Mouse (Mus musculus): ENCODE data around the gene Gabrb2.

The Gabrb2 gene

DNA sequence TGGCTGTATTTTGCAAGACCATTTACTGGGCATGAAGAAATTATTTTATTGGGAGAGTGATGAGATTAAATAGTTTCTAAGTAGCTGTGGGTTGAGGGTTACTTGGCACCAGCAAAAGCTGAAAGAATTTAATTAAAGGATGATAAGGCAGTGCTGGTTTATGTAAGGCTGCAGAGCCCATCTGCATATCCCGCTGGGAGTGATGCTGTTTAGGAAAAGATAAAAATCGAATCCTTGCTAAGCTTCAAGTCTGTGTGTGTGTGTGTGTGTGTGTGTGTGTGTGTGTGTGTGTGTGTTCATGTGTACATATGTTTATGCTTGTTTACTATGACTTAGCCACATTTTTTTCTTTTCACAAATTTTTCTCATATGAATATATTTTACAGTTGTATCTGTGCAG, 113.0 kb downstream of the Gabrb2 start:
- DNase-seq (ENCODE audit: extremely low read depth, low read depth, low spot score) = no peak

DNA sequence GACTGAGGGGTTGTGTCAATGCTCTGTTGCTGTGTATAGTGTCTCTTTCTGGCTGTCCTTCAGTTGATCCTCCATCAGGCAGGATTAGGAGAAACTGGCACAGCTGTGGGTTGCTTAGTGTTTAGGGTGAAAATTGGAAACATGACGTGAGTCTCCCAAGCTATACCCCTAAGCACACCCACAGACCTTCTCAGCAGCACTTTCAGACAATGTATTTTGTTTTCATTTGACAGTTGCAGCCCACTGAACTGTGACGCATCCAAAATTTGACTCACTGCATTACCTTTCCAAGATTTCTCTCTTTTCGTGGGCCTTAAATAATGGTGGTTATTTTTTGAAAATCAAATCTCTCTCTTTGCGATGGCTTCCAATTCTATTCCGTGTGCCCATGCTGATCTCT, 115.7 kb downstream of the Gabrb2 start:
- DNase-seq (ENCODE audit: extremely low read depth, low read depth, low spot score) = no peak

DNA sequence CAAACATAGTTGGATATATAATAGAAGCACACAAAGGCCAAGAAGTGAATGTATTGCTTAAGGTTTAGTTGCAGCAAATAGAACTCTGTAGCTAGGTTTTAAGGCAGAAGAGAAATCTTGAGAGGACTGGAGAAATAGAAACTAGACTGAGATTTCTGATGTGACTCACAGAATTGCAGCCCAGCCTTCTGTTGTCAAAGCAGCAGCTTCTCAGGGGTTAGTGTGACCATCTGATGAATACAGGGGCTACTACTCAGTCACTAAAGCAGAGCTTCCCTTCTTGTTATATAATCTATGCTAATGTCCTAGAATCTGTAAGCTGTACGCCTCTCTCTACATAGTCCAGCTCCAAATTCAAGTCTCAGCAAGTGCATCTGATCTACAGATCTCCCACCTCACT, 116.3 kb downstream of the Gabrb2 start:
- no peak for DNase-seq (ENCODE audit: extremely low read depth, low read depth, low spot score)

DNA sequence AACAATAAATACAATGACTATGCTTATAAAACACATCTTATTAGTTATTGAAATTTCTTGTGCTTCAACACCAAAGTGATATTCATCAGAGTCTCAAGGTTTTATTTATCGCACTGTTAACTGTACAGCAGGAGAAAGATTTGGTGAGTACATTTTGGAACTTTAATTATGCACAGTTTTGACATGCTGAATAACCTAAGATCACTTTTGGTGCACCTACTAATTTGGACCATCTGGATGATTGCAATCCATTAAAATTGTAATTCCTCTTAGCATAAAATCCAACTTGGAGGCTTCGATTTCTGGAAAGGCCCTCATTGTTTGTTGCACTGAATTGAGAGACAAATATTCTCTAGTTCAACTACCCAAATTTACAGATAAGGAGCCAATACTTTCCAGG, 123.3 kb downstream of the Gabrb2 start:
- DNase-seq (ENCODE audit: extremely low read depth, low read depth, low spot score) = no peak

DNA sequence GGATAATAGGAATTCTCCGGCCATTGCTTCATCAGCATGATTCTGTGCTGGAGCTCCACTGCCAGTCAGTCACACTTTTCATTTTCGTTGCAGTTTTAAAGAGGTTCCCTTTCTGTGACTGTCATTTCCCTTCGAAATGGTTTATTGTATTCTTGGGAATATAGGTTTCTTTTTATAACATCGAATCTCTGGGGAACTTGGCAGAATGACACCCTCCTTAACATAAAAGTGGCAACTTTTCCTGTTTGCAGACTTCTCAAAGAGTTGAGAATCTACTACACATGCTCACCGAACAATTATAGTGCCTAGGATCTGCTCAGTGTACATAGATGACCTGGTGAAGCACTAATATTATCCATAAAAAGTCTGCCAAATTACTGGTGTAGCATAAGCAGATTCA, 146.5 kb downstream of the Gabrb2 start:
- no peak for DNase-seq (ENCODE audit: extremely low read depth, low read depth, low spot score)

DNA sequence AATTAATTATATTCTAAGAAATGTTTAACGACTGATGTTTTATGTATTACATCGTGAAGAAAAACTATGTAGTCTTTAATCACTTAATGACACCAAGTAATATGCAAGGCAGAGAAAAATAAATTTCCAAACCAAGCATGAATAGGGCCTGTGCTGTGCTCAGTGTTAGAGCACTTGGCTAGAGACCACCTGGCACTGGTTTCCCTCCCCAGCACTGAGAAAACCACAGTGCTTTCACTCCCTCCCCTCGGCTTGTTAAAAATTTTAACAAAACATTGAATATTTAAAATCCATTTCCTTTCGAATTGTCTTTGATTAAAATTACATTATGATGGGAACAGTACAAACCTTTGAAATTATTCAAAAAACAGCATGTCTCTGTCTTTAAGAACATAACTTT, 151.9 kb downstream of the Gabrb2 start:
- no peak for DNase-seq (ENCODE audit: extremely low read depth, low read depth, low spot score)

DNA sequence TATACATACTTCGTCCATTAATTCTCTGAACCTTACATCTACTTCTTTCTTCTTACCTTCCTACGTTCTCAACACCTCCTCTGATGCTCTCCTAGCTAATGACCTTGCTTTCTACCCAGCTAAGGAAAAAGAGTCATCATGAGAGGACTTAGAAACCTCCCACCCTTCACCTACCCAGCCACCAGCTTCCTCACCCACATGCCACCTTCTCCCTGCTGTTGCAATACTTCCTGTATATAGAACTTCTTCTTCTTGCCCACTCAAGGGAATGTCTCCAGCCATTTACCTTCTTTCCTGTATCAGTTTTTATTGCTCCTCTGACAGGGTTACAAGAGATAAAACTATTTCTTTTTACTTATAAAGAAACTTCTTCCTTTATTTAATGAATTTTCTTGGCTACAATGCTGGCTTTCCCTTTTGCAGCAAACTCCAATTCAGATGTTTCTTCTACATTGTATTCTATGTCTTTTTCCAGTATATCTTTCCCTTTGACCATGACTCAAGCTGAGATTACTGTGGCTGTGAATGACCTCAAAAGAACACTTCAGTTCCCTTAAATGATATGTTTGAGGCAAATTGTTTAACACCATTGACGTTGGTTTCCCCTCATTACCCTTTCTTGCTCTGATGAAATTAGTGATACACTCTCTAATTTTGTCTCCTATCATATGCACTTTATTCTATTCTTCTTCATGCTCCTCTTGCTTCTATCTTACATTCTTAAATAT, 155.8 kb downstream of the Gabrb2 start:
- DNase-seq (ENCODE audit: extremely low read depth, low read depth, low spot score) = no peak

DNA sequence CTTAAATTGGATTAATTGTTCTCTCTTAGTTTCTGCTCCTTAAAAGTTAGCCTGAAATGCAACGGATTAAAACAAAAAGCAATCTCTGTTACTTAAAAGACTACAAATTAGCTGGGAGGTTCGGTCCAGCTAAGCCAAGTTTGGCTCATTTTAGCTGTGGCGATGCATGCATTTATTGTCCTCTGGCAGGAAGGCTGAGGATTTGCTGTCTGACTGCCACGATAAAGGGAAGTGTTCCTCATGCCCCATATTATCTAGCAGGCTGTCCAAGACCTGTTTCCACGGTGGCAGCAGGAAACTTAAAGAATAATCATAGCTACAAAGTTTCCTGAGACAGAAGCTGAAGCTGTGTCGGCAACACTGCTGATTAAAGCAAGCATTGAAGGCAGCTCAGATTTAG, 160.2 kb downstream of the Gabrb2 start:
- DNase-seq (ENCODE audit: extremely low read depth, low read depth, low spot score) = no peak

DNA sequence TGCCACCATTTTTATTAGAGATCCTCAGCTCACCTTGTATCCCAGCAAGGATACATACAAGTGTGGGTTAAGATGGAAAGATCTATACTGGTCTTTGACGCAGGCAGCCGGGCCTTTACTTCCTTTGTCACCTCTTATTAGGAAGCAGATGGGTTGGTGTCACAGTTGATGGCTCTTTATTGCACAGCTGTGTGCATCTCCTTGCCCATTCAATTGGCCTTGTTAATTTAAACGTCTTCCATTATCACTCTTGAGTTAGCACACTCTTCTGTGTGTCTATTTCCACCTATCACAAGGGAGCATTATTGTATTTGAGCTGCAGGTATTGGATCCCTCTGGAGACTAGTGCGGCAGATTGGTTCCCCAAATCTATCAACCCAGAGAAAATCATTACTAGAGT, 161.6 kb downstream of the Gabrb2 start:
- no peak for DNase-seq (ENCODE audit: extremely low read depth, low read depth, low spot score)

DNA sequence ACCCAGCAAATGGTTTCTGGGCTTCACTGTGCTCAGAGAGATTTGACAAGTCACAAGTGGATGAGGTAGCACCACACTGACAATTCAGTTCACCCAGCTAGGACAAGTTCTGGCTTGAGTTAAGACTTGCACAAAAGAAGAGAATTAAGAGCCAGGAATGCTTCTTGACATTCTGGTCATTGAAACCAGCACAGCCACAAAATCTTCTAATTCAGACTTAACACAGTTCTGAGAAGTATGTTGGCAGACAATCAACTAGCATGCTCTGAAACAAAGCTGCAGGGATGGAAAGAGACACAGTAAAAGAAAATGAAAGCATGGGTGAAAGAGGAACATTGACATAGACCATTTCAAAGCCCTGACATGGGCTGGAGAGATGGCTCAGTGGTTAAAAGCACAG, 162.2 kb downstream of the Gabrb2 start:
- DNase-seq (ENCODE audit: extremely low read depth, low read depth, low spot score) = no peak

DNA sequence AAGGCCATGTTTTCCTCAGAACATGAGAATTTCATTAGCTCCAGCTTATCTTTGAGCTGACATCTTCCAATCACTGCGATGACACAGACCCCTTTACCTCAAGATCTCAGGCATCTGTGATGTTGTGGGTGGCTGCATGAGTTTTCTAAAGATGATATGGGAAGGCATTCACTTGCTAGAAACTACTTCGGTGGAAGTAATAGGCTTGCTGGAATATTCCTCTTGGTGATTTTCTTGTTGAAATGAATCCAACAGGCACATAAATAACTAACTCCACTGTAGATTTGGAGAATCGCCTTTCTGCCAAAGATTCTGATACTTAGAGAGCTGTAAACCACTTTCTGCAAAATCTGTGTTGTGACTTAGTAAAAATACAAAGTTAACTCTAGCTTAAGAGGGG, 172.9 kb downstream of the Gabrb2 start:
- no peak for DNase-seq (ENCODE audit: extremely low read depth, low read depth, low spot score)

DNA sequence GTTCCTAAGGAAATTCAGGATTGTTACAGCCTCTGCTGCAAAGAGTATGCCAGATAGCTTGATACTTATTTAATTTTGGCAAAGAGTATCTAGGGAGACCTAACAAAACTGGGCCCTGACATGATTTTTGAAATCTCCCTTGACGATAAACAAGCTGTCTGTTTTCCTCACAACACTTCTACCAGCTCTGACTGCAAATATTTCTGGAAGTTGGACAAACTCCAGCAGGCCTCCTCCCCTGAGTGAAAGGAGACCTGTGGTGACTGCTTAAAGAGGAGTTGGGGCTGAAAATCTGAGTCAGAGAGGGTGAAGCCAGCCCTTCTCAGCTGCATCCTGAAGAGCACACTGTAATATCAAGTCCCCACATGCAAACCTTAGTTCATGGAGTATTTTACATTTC, 186.7 kb downstream of the Gabrb2 start:
- DNase-seq (ENCODE audit: extremely low read depth, low read depth, low spot score) = no peak

DNA sequence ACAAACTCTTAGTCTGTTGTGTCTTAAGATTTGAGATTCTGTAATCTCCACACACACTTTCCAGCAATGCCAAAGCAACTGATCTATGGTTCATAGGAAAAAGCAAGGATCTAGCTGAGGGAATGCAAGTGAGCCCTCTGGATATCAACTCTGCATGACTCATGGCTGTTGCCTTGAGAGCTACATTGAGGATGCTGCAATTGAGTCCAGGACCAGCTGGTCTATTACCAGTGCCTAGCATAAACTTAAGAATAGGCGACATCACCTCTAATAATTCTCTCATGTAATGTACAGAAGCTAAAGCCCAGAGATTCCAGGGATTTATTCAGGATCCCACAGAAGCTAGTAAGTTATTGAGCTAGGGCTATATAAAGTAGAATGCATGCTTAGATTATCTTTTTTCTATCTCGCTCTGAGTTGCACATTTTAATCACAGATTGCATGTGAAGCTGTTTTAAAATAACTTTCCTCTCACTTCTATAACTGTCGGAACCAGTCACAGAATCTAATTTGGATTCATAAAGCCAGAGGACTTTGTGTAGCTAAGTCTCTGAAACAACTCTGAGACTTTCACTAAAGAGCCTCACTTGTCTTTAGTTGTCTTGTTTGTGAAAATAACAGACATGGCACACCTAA, 189.7 kb downstream of the Gabrb2 start:
- no peak for DNase-seq (ENCODE audit: extremely low read depth, low read depth, low spot score)

DNA sequence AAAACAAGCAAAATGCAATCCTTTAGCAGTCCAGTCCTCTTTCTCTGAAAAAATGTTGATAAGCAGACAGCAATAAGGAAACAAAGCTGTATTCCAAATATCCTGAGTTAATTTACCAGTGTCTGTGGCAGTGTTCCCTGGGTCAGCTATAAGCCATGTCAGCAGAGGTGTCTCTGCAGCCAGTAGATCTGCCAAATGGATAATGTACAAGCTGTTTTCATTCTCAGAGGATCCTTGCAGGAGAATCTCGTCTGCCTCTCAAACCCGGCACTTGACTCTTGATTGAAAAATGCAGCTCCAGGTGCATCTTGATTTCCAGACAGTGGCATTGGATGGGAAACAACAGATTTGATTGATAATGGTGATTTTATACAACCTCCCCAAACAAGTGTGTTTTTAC, 198.6 kb downstream of the Gabrb2 start:
- no peak for DNase-seq (ENCODE audit: extremely low read depth, low read depth, low spot score)

DNA sequence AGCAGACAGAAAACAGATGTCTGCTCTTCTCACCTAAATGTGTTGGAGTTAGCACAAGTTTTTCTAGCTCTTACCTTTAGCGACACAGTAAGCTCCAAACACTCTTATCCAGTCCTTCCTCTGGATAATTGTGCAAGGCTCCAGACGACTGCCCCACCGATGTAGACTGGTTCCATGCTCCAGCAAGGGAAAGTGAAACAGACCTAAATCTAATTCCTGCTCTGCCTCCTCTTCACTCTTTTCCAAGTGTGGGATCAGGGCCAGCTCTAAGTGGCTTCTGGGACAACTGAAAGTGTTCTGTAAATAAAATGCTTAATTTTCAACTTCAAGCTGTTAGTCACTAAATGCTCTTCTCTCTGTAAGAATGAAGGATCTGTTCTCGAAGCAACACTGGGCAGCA, 201.6 kb downstream of the Gabrb2 start:
- no peak for DNase-seq (ENCODE audit: extremely low read depth, low read depth, low spot score)

DNA sequence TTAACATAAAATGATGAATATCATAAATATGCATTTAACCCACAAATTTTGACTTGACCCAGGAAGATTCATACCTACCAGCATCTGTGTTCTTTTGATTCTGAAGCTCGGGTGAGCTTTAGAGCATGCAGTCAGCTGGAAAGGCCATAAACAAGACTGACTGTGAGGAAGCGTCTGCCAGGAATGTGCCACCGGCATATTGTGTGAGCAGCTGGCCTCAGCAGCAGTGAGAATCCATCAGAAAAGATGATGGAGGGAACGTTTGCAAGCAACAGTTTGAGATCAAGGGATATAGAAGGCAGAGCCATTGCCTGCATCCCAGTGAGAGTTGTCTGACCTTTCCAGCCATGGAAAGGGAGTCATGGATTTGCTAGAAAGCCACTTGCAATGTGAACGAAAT, 230.6 kb downstream of the Gabrb2 start:
- no peak for DNase-seq (ENCODE audit: extremely low read depth, low read depth, low spot score)

DNA sequence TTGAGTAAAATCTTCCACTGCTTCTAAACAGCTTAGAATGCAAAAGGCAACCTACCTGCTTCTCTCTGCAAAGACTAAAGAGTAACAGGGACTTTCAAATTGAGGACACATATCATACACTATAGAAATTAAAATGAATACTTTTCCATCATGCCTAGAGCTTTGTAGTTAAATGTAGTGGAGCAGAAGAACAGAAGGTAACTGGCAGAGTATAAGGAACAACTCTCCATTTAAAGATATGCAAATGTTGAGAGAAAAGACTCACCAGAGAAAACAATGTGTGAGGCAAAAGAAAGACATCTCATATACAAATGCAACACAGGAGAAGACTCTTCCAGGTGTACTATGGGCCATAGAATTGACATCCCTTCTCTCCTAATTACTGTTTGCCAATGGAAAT, 232.0 kb downstream of the Gabrb2 start:
- no peak for DNase-seq (ENCODE audit: extremely low read depth, low read depth, low spot score)

DNA sequence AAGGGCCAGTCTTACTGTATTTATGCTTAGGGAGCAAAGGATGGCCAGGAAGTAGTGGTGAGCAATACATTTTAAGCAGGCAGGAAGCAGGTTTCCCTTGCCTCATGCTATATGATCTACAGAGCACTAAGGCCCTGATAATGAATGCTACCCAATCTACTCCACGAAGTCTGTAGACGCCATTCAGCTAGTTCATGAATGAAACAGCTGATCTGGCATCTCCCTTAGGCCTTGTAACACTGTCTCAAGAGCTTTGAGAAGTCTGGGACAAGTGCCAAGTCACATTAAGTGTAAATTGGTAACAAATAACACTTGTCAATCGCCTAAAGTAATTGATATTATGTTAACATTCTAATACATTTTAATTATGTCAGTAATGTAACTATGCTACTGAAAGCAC, 234.6 kb downstream of the Gabrb2 start:
- no peak for DNase-seq (ENCODE audit: extremely low read depth, low read depth, low spot score)

DNA sequence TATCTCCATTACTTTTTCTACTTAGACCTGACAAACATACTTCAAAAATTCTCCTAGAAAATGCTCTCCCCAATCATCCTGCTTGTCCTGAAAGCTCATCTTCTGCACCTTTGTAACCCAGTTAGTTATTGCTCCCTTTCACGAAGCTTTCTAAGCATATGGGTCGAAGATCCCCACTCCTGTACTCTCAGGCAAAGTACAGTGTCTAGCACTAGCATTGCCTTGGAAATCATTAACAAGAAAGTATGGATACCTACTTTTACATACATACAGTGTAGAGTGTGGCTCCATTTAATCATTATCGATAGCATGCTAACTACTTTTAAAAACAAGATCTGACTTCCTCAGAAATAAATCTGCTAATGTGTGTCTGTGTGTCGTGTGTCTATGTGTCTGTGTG, 249.1 kb downstream of the Gabrb2 start:
- no peak for DNase-seq (ENCODE audit: extremely low read depth, low read depth, low spot score)
